7 mouse cellular contexts compared by ENCODE assay signal in genomic region chr17:5201859-5202598, GRCm38 (mm10).
DNase-seq lines count a peak whose midpoint lies in the region; ATAC-seq lines count a peak whose summit lies in the region.

No protein-coding gene starts in this region.

- peak; percentile 37 for DNase-seq in ovary, adult 18-20 months (ENCODE audit: low spot score)
- no peak for DNase-seq in ovary, postnatal 10 days (ENCODE audit: low spot score)
- DNase-seq in liver, embryonic 13.5 days, result no peak
- DNase-seq in ovary, postnatal 14 days (ENCODE audit: low spot score), result peak; percentile 43

- no peaks in the 10 kb centered on the region for H3K9me3 ChIP-seq in forebrain, embryonic 15.5 days
- no peaks in the 10 kb centered on the region for H3K9me3 ChIP-seq in intestine, embryonic 15.5 days
- no peaks in the 10 kb centered on the region for H3K9me3 ChIP-seq in liver, embryonic 13.5 days (replicated peaks)

- no peaks in the 10 kb centered on the region for H3K36me3 ChIP-seq in forebrain, embryonic 15.5 days
- H3K36me3 ChIP-seq in intestine, embryonic 15.5 days, result no peaks in the 10 kb centered on the region
- no peaks in the 10 kb centered on the region for H3K36me3 ChIP-seq in liver, embryonic 13.5 days

- no peak overlapping the region for H3K9ac ChIP-seq in forebrain, embryonic 15.5 days (replicated peaks)
- no peak overlapping the region for H3K9ac ChIP-seq in intestine, embryonic 15.5 days
- no peak overlapping the region for H3K9ac ChIP-seq in liver, embryonic 13.5 days

- no peak overlapping the region; the same call in 1 of the 2 replicates for H3K27ac ChIP-seq in forebrain, embryonic 15.5 days (replicated peaks)
- no peak overlapping the region for H3K27ac ChIP-seq in intestine, embryonic 15.5 days
- H3K27ac ChIP-seq in liver, embryonic 13.5 days, result no peak overlapping the region

- peak; percentile 77 for ATAC-seq in activated CD4-positive, CD25-positive, alpha-beta regulatory T cell, adult 4 months
- ATAC-seq in forebrain, embryonic 15.5 days (replicated peaks), result 0 out of 2 replicates have a peak, but pooled peaks have one; percentile 59
- ATAC-seq in intestine, embryonic 15.5 days, result peak; percentile 55; the same call in 1 of the 2 replicates
- peak; percentile 64 for ATAC-seq in liver, embryonic 13.5 days (ENCODE audit: low read depth)

- H3K4me1 ChIP-seq in forebrain, embryonic 15.5 days, result peaks cover 63% of the 10 kb centered on the region
- peaks cover 37% of the 10 kb centered on the region for H3K4me1 ChIP-seq in intestine, embryonic 15.5 days (replicated peaks)
- peaks cover 58% of the 10 kb centered on the region for H3K4me1 ChIP-seq in liver, embryonic 13.5 days (replicated peaks)

- no peaks in the 10 kb centered on the region for H3K27me3 ChIP-seq in forebrain, embryonic 15.5 days
- H3K27me3 ChIP-seq in intestine, embryonic 15.5 days (replicated peaks), result no peaks in the 10 kb centered on the region
- H3K27me3 ChIP-seq in liver, embryonic 13.5 days, result no peaks in the 10 kb centered on the region

- H3K4me3 ChIP-seq in forebrain, embryonic 15.5 days, result no peak overlapping the region
- no peak overlapping the region for H3K4me3 ChIP-seq in intestine, embryonic 15.5 days (replicated peaks)
- no peak overlapping the region for H3K4me3 ChIP-seq in liver, embryonic 13.5 days (replicated peaks)

- 87% methylated on average over 6 of the region's 6 CpGs for WGBS in forebrain, embryonic 15.5 days
- 61% methylated on average over 6 of the region's 6 CpGs for WGBS in intestine, embryonic 15.5 days
- WGBS in liver, embryonic 13.5 days (ENCODE audit: insufficient replicate concordance), result 62% methylated on average over 6 of the region's 6 CpGs

- H3K4me2 ChIP-seq in forebrain, embryonic 15.5 days (replicated peaks), result no peak overlapping the region
- no peak overlapping the region for H3K4me2 ChIP-seq in intestine, embryonic 15.5 days (replicated peaks)
- no peak overlapping the region for H3K4me2 ChIP-seq in liver, embryonic 13.5 days

Comparison
In these comparisons a context has a peak if more than half of its experiments do, and no peak if none do; other contexts are left out.
1. DNase-seq: peak in ovary, adult 18-20 months (single experiment) and ovary, postnatal 14 days (single experiment); none in ovary, postnatal 10 days (single experiment) and liver, embryonic 13.5 days (single experiment).
2. Peak in every context shown above with its lines, with median percentiles within 50 percentile points of each other: ATAC-seq.